Mouse (Mus musculus) thymus, postnatal 25 days (tissue): ENCODE measurements around the gene Robo1.

Source experiments
- DNase-seq: peaks from one replicate; pipeline ENCODE4 v3.0.0; 2022

Gene Robo1

DNA sequence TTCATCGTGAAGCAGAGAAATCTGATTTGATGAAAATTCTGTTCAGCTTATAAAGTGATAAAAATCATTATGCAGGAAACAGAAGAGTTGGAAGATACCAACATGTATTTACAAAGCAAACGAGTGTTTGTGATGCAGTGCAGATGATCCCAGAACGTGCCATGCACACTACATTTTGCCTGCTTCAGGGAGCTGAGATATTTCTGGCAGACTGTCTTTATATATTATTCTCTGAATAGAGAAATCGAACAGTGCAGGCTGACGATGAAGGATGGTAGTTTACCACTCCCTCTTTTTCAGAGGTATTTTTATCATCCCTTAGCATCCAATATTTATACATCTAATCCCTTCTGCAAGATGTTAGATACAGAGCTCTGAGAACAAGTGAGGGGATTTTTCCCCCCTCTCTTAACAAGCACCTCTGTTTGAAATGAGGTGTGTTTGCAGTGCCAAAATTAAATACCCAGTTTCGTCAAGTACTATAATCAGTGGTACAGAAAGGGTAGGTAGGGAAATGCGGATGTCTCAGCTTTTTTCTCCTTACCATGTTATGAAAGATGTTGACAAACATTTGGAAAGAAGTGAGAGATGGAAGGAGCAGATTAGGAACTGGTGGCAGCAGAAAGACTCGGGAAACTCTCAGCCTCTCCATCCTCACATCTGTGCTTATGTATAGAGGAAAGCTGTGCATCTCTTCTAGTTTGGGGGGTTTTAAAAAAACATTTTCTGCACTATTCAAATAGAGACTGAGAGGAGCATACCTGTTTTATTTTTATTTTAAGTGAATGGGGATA is at the start of gene Robo1:
Gene Robo1 (plus strand): TSS at position 770 of the 794 bp plus-strand sequence.
- no peak for DNase-seq

DNA sequence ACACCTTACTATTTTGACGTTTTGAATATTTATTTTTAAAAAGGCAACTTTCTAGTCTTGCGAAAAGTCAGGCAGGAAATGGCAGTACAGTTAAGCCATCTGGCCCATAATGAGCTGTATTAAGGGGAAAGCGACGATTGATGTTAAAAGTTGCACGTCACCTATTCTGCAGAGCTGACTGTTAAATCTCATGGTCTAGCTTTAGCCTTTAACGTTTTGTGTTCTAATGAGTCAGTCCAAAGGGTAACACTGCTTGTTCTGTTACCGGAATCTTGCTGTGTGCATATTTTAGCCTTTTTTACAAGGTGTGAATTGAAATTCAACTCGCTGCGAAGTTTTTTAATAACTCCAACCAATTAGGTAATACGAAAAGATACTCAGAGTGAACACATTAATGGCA is 40.3 kb upstream of the Robo1 start:
- no peak for DNase-seq

DNA sequence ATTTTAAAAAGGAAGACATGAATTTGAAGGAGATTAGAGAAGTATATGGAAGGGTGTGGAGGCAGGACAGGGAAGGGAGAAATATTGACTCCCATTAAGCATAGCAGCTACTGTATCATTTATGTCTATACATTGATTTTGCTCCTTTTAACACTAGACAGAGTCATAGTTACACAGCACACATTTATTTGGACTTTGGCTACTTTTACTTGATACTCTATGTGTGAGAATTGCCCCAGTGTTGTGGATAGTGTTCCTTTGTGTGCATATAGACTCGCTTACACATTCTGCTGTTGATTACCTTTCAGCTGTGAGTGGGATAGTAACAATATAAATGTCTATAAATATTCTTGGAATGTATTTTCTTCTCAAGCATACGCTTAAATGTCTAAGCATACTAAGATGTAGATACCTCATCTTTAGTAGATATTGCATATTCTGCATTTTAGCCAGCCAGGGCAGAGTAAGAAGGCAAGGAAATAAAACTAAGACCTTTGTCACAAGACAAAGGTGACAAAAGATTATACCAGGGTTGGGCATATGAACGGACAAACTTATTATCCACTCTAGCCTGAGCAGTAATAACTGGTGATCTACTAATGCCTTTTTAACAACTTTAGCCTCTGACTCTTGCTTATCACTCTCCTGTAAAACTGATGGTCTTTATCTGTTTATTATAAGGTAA is 31.6 kb upstream of the Robo1 start:
- no peak for DNase-seq

DNA sequence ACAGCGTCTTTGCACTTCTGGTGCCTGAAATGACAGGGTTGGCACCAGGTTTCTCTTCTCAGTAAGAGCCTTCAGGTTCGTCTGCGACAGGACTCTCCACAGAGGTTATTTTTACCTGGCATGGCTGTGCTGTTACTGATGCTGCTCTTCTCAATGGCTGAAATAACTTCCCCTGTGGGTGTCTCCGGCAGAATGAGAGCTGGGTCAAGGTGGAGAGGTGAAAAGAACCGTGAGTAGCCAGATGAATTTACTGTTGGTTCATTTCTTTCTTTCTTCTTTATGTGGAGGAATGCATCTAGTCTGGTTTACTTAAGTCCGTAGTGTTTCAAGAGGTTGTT is 194 bp downstream of the Robo1 start:
- DNase-seq: no peak

DNA sequence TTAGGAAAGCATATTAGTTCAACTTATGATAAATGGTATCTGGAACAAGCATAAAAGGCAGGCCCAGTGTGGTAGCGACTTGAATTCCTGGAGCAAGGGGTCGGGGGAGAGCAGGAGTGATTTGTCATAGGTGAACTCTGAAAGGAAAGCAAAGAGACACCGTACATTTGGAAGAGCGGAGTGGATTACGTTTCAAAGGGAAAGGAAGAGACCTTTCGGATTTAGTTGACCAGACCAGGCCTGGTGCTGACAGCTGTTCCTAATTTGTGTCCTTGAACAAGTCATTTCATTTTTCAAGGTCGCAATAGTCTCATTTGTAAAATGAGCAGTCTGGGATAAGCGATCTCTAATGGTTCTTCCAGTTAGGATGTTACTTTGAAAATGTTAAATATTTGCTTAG is 19.2 kb downstream of the Robo1 start:
- no peak for DNase-seq

- DNase-seq: no peak
Observed at GRCm38 (mm10) chr16:72328579-72328978, 20.5 kb downstream of the Robo1 start.

GRCm38 (mm10) chr16:72337757-72338156 is 29.7 kb downstream of the Robo1 start:
- DNase-seq: no peak

DNA sequence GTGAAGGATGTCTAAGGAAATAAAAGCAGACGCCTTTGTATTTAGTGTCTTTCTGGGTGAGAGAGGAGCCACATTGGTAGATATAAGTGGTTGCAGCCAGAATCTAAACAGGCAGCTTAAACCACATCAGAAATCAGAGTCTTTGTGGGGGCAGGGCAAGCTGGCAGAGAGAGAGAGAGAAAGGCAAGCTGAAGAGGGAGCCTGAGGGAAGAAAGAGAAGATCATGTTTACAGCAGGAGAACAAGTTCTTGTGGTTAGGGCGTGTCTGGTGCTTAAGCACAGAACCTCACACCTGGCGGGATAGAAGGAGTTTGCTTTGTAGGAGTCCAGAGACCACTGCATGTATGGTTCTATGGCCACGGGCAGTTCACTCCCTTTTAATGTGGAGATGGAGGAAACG is 42.3 kb downstream of the Robo1 start:
- no peak for DNase-seq

DNA sequence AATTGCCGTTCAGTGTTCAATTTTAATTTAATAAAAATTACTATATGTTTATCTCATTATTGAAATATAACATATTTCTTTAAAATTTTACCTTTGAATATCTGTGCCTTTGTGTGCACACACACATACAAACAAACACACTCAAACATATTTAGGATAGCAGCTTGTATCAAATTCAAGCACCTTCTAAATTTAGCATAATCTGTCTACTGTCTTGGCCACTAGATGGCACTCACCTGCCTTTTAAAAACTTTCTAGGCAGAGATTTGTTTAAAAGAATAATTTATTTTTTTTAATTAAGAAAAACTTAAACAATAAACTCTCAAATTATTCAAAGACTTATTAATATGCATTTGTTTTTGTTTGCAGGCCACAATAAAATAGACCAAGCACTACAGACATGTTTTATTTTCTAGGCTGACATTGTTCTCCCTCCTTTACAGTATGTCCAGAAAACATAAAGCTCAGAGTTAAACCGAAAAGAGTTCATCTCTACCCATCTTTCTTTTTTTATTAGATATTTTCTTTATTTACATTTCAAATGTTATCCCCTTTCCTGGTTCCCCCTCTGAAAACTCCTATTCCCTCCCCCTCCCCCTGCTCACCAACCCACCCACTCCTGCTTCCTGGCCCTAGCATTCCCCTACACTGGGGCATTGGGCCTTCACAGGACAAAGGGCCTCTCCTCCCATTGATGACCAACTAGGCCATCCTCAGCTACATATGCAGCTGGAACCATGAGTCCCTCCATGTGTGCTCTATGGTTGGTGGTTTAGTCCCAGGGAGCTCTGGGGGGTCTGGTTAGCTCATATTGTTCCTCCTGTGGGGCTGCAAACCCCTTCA is 48.6 kb downstream of the Robo1 start:
- no peak for DNase-seq

GRCm38 (mm10) chr16:72376896-72377295 is 68.8 kb downstream of the Robo1 start:
- no peak for DNase-seq

GRCm38 (mm10) chr16:72381819-72382218 is 73.7 kb downstream of the Robo1 start:
- DNase-seq: no peak

DNA sequence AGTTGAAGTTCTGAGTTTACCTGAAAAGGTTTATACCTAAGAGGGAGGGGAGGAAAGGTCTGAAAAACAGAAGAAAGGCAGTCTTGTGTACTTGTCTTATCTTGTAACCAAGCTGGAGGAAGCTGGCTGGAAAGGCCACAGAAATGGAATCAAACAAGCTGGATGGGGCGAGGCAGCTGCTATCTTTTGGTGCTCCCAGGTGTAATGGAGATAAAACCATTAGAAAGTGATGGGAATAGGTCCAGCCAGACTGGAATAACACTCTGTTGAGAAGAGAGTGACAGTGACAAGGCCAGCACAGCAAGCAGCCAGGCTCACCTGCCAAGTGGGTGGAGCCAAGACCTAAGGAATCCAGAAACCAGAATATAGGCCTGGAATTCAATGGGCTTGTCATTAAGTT is 75.5 kb downstream of the Robo1 start:
- no peak for DNase-seq

- DNase-seq: no peak
Observed at GRCm38 (mm10) chr16:72393512-72393911, 85.4 kb downstream of the Robo1 start.

GRCm38 (mm10) chr16:72398811-72399210 is 90.7 kb downstream of the Robo1 start:
- no peak for DNase-seq

- DNase-seq: no peak
Observed at GRCm38 (mm10) chr16:72402381-72402780, 94.3 kb downstream of the Robo1 start.

GRCm38 (mm10) chr16:72409820-72410219 is 101.7 kb downstream of the Robo1 start:
- no peak for DNase-seq

DNA sequence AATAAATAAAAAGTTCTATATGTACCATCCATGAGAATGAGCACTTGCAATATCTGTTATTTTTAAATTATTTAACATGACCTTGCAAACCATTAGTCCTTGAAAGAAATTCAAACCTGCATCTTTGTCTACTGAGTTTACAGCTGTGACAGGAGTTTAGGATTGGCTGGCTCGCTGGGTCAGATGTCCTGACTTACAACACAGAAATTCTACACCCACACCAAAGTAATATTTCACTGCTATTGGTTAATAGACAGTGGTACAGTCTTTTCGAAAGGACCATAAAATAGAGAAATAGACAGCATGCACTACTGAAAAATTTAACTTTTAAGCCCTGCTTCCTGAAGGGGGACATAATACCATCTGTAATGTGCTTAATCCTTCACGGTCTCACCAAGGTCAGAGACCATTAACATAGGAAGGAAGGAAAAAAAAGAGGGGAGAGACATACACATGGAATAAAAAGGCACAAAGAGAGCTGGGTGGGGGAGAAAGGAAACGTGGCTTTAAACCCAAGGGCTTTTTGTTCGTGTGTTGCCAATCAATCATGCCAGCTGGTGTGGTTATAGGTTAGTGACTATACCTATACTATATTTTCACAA is 103.7 kb downstream of the Robo1 start:
- DNase-seq: no peak

GRCm38 (mm10) chr16:72412879-72413278 is 104.8 kb downstream of the Robo1 start:
- no peak for DNase-seq

GRCm38 (mm10) chr16:72419328-72420066 is 111.4 kb downstream of the Robo1 start:
- DNase-seq: no peak

GRCm38 (mm10) chr16:72422426-72422825 is 114.3 kb downstream of the Robo1 start:
- no peak for DNase-seq

DNA sequence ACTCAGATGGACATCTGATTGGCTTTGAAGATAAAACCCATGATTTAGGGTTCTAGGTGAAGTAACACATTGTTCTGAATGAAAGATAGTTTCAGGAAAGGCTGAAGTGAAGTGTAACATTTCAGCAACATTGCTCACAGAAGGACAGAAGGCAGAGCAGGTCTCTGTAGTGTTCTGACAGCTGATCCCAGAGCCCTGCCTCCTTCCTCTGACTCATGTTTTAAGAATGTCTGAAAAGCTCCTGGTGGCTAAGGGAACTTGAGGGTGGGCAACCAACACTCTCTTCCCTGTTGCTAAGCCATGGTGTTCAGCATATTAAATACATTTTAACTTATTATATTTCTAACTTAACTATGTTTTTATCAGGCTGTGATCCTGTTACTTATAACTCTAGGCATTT is 126.3 kb downstream of the Robo1 start:
- DNase-seq: no peak

DNA sequence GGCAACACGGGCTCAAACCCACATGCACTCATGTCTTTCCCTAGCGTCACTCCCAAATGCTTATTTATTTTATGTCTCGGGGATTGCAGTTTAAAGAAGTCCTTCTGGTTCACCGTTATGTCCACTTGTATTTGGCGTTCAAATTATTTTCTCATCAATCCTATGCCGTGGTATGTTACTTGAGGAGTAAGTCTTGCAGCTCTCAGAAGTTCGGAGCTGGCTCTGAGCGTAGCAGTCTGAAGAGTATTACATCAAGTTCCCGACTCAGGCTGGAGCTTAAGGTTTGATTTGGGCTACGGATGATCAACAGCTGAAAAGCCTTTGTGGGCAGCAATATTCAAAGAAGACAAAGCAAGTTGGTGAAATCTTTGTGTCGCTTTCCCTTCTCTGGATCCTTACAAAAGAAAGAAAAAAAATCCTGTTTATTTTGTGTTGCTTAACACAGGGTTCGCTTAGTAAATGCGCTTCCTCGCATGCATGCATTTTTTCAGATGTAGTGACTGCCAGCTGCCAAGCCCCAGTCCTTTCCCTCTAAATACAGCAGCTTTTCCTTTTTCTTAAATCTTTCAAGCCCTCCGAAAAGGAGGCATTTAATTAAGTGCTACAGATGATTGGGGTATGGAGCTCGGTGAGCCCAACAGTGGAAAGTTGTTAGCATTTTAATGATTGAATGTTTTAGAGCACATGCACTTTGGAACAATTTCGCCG is 136.5 kb downstream of the Robo1 start:
- no peak for DNase-seq
